Mouse (Mus musculus) cerebellum, adult 8-10 months (tissue): Measurements from ENCODE around the gene Dennd1c.

ENCODE experiments used
- DNase-seq: peaks from one replicate; pipeline ENCODE4 v3.0.0; 2022

Dennd1c gene

DNA sequence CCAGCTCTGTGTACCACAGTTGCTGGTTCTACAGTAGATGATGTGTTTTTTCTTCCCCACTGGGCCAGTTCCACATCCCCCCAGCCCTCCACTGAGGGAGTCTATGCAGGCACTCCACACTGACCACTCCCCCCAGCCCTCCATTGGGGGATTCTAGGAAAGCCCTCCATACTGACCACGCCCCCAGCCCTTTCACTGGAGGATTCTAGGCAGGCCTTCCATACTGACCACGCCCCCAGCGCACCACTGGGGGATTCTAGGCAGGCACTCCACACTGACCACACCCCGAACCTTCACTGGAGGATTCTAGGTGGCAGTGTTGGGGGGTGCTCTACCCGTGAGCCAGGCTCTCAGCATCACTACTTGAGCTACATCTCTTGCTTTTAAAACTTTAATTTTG lies 30.9 kb downstream of the Dennd1c start:
- DNase-seq, result no peak

GRCm38 (mm10) chr17:57041554-57041953 lies 36.8 kb downstream of the Dennd1c start, which contains the start of gene Slc25a41:
Gene Slc25a41, minus strand, starts transcription at chr17:57041654.
- DNase-seq, result no peak

- no peak for DNase-seq
Measured at GRCm38 (mm10) chr17:57038978-57039377, 39.3 kb downstream of the Dennd1c start.

- DNase-seq, result peak; percentile 38
Measured at GRCm38 (mm10) chr17:57032854-57033253, 45.5 kb downstream of the Dennd1c start.

DNA sequence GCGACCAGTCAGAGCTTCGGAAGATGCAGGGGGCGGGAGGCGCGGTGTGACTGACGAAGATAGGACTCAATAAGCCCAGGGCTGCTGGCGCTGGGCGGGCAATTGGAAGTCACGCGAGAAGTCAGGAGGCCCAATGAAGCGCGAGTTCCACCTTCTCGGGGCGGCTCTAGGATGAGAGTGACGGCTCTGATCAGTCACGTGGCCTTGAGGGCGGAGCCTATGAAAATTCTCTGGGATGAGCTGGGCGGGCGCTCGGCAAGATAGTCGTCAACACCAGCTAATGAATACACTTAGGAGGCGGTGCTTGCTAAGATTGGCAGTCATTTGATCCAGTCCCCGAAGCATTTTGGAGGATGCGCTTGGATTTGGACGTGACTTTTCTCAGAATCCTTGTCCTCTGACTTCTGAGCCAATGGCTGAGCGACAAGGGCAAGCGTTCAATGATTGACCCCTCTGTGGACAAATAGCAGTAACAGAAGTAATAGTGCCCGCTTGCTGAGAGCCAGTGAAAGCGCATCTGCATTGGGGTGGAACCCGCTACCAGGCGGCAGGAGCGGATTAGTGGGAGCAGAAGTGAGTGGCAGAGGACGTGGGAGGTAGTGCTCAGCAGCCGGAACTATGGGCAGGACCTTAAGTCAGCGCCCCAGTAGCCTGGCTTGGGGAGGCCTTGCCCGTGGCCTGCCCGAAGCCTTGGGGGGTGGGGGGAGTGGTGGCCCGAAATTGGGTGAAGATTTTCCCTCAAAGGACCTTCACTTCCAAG lies 46.5 kb downstream of the Dennd1c start:
- peak; percentile 99 for DNase-seq

DNA sequence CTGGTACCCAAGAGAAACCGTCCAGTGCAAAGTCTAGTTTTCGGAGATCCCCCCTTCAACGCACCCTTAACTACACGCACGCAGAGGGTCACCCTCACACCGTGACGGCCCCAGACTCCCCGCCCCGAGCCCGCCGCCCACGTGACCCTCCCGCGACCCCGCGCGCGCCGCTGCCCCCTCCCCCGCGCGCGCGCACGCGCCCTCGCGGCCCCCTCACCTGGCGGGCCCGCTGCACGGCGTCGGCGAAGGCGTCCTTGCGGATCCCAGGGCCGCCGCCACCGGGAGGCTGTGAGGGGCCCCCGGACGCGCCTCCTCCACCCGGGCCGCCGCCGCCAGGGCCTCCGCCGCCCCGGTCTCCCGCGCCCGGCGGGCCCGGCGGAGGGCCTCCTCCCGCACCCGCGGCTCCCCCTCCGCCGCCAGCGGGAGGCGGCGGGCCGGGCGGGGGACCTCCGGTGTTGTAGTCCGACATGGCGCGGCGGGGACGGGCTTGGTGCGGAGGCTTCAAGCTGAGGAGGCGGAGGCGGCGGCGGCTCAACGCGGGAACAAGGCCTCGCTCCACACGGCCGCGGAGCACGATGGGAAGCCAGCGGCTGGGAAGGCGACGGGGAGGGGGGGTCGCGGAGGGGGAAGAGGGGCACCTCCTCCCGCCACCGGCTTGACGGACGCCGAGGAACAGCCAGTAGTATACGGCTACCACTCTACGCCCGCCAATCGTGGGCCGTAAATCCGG lies 47.2 kb downstream of the Dennd1c start, which contains the start of gene Khsrp:
TSS of gene Khsrp (minus strand) at position 592 of the 730 bp plus-strand sequence.
- no peak for DNase-seq

- DNase-seq, result no peak
Measured at GRCm38 (mm10) chr17:57029691-57030090, 48.6 kb downstream of the Dennd1c start.

- no peak for DNase-seq
Measured at GRCm38 (mm10) chr17:57027471-57027870, 50.8 kb downstream of the Dennd1c start.

GRCm38 (mm10) chr17:57020960-57021359 lies 57.4 kb downstream of the Dennd1c start:
- DNase-seq, result no peak

- no peak for DNase-seq
Measured at GRCm38 (mm10) chr17:57019693-57020092, 58.6 kb downstream of the Dennd1c start.
